Mouse (Mus musculus) E14TG2a.4 (cell line): ENCODE data around the gene Grin3b.

ENCODE experiments used
- CTCF ChIP-seq: conservative IDR thresholded peaks from 2 replicates; pipeline ENCODE4 v1.5.1; 2014; ENCODE audit warnings: low read length
- NANOG ChIP-seq: IDR thresholded peaks from 2 replicates; pipeline ENCODE4 v1.6.1; 2014; ENCODE audit warnings: borderline replicate concordance, low read length, mixed read lengths
- POU5F1 ChIP-seq: IDR thresholded peaks from 2 replicates; pipeline ENCODE4 v1.6.1; 2014; ENCODE audit warnings: low read length, borderline replicate concordance

- no peak for TF ChIP-seq CTCF
- no peak for TF ChIP-seq NANOG
- no peak for TF ChIP-seq POU5F1
Observed at GRCm38 (mm10) chr10:80025463-80025862, 54.9 kb downstream of the Grin3b start.
